Mouse (Mus musculus): ENCODE results near the gene Ubap2l. TPM values are rescaled to one million over a fixed set of nuclear protein-coding genes. Genes with fewer than 3 reads are reported as not detected.

Gene Ubap2l
- polyA plus RNA-seq, 1 experiment, result 77.5 TPM

- no peak for TF ChIP-seq TCF3 (IDR thresholded peaks at IDR 0.05; ENCODE audit: insufficient read length, low read depth)
- no peak for TF ChIP-seq SRF (IDR thresholded peaks at IDR 0.05; ENCODE audit: control insufficient read depth, insufficient read length, low read depth)
- TF ChIP-seq MYOG (IDR thresholded peaks at IDR 0.05; ENCODE audit: control insufficient read depth in 1 of 3, insufficient read depth in 1 of 3, insufficient read length in 2 of 3, low read depth in 2 of 3), result no peak
- peaks cover 35% of the 10 kb centered on the region for H3K36me3 ChIP-seq (ENCODE audit: control insufficient read depth, insufficient read depth)
- no peak overlapping the region for H3K4me2 ChIP-seq (ENCODE audit: low read depth)
- peaks cover 22% of the 10 kb centered on the region for H3K79me2 ChIP-seq (ENCODE audit: control insufficient read depth, insufficient read depth)
- H3K4me3 ChIP-seq, result no peak overlapping the region
- no peak overlapping the region for H3ac ChIP-seq (ENCODE audit: control insufficient read depth, insufficient read length)
- H3K27me3 ChIP-seq (ENCODE audit: control insufficient read depth, insufficient read depth, insufficient read length), result no peaks in the 10 kb centered on the region
Observed at GRCm38 (mm10) chr3:89956177-89956971, 96.1 kb downstream of the Ubap2l start.

GRCm38 (mm10) chr3:89953420-89953819 lies 99.0 kb downstream of the Ubap2l start:
- H3ac ChIP-seq (ENCODE audit: control insufficient read depth, insufficient read length), result no peak overlapping the region
- H3K27me3 ChIP-seq (ENCODE audit: control insufficient read depth, insufficient read depth, insufficient read length), result no peaks in the 10 kb centered on the region
- TF ChIP-seq CEBPB (IDR thresholded peaks at IDR 0.05; ENCODE audit: insufficient read depth, poor library complexity, severe bottlenecking) (no peak), MYOG (IDR thresholded peaks at IDR 0.05; ENCODE audit: control insufficient read depth in 1 of 3, insufficient read depth in 1 of 3, insufficient read length in 2 of 3, low read depth in 2 of 3) (no peak), TCF3 (IDR thresholded peaks at IDR 0.05; ENCODE audit: insufficient read length, low read depth) (no peak), SRF (IDR thresholded peaks at IDR 0.05; ENCODE audit: control insufficient read depth, insufficient read length, low read depth) (no peak), POLR2A (IDR thresholded peaks at IDR 0.05; ENCODE audit: insufficient read length, low read depth) (no peak)
- H3K36me3 ChIP-seq (ENCODE audit: control insufficient read depth, insufficient read depth), result peaks cover 44% of the 10 kb centered on the region
- H3K4me2 ChIP-seq (ENCODE audit: low read depth), result no peak overlapping the region
- no peak overlapping the region for H3K4me3 ChIP-seq
- H3K79me2 ChIP-seq (ENCODE audit: control insufficient read depth, insufficient read depth), result no peaks in the 10 kb centered on the region

Other genes starting within 250 kb of the Ubap2l start
- gene She, start 221.3 kb downstream of the Ubap2l start, polyA plus RNA-seq (2012; fragmentation: generic; extraction: Trizol), result not detected
- 0.91 TPM for gene Il6ra, start 139.4 kb downstream of the Ubap2l start, polyA plus RNA-seq (2012; fragmentation: generic; extraction: Trizol)
- 20.9 TPM for gene Atp8b2, start 89.1 kb downstream of the Ubap2l start, polyA plus RNA-seq (2012; fragmentation: generic; extraction: Trizol)
- 400 TPM for gene Hax1, start 53.8 kb downstream of the Ubap2l start, polyA plus RNA-seq (2012; fragmentation: generic; extraction: Trizol)
- gene 4933434E20Rik, start 992 bp downstream of the Ubap2l start, polyA plus RNA-seq (2012; fragmentation: generic; extraction: Trizol), result 83.8 TPM
- 290 TPM for gene Tpm3, start 20.0 kb upstream of the Ubap2l start, polyA plus RNA-seq (2012; fragmentation: generic; extraction: Trizol)
- gene Nup210l, start 51.5 kb upstream of the Ubap2l start, polyA plus RNA-seq (2012; fragmentation: generic; extraction: Trizol), result 0.35 TPM
- gene Rps27, start 161.0 kb upstream of the Ubap2l start, polyA plus RNA-seq (2012; fragmentation: generic; extraction: Trizol), result 3,699 TPM
- 28.1 TPM for gene Rab13, start 161.1 kb upstream of the Ubap2l start, polyA plus RNA-seq (2012; fragmentation: generic; extraction: Trizol)
- 39.9 TPM for gene Jtb, start 179.0 kb upstream of the Ubap2l start, polyA plus RNA-seq (2012; fragmentation: generic; extraction: Trizol)
- 0.22 TPM for gene Creb3l4, start 190.9 kb upstream of the Ubap2l start, polyA plus RNA-seq (2012; fragmentation: generic; extraction: Trizol)
- gene Slc39a1, start 195.5 kb upstream of the Ubap2l start, polyA plus RNA-seq (2012; fragmentation: generic; extraction: Trizol), result 111 TPM
- gene Crtc2, start 201.5 kb upstream of the Ubap2l start, polyA plus RNA-seq (2012; fragmentation: generic; extraction: Trizol), result 19.9 TPM
- gene Dennd4b, start 212.6 kb upstream of the Ubap2l start, polyA plus RNA-seq (2012; fragmentation: generic; extraction: Trizol), result 6.6 TPM
- 14.7 TPM for gene Gatad2b, start 240.6 kb upstream of the Ubap2l start, polyA plus RNA-seq (2012; fragmentation: generic; extraction: Trizol)

Data from myocyte (in vitro differentiated cells).